9 mouse cellular contexts compared by ENCODE assay signal in genomic region chr9:67140319-67140887, GRCm38 (mm10).
DNase-seq lines count a peak whose midpoint lies in the region; ATAC-seq and TF ChIP-seq lines count a peak whose summit lies in the region.
"Had no signal": no experiment of that assay in that cellular context is flagged by ENCODE, and none has a peak within 500 bp of the region (broad histone marks: within the 10 kb centered on the region; RNA-seq: fewer than 3 reads in every experiment).

No protein-coding gene starts in this region.

- no peak for TF ChIP-seq EP300 in liver, postnatal 0 days (IDR thresholded peaks at IDR 0.05; ENCODE audit: low read depth)

- H3K9me3 ChIP-seq in liver, postnatal 0 days (ENCODE audit: low read length) = no peaks in the 10 kb centered on the region
- H3K9me3 ChIP-seq: hindbrain, embryonic 15.5 days had no signal

- TF ChIP-seq CTCF in liver, postnatal 0 days (IDR thresholded peaks at IDR 0.05; ENCODE audit: low read depth) = no peak

- no peak overlapping the region for H3K9ac ChIP-seq in liver, postnatal 0 days (replicated peaks)
- H3K9ac ChIP-seq: hindbrain, embryonic 15.5 days had no signal

- intact Hi-C loops in left cerebral cortex, postnatal 25 days (cut with DNase I) = no loop called here

- no peaks in the 10 kb centered on the region for H3K36me3 ChIP-seq in liver, postnatal 0 days (replicated peaks; ENCODE audit: insufficient read depth, low read length)
- H3K36me3 ChIP-seq: hindbrain, embryonic 15.5 days had no signal

- H3K4me1 ChIP-seq in liver, postnatal 0 days (ENCODE audit: insufficient read depth) = peaks cover 3% of the 10 kb centered on the region; the same call in 1 of the 2 replicates

- 67% methylated on average over 7 of the region's 7 CpGs for WGBS in liver, postnatal 0 days (ENCODE audit: insufficient replicate concordance)

- DNase-seq in left cerebral cortex, adult 18-20 months (ENCODE audit: low spot score in 2 of 2) = peak; percentile 36 to 40
- no peak for DNase-seq in left cerebral cortex, adult 11 months (ENCODE audit: low spot score)
- peak; percentile 87 for DNase-seq in adrenal gland, adult 2 months
- peak; percentile 33 to 67 for DNase-seq in frontal cortex, adult 2 months (ENCODE audit: extremely low spot score in 1 of 2, low spot score in 1 of 2)
- peak; percentile 35 to 72 for DNase-seq in left cerebral cortex, postnatal 25 days (ENCODE audit: low spot score in 2 of 2)
- no peak for DNase-seq in thymus, postnatal 36 days
- no peak for DNase-seq in T-cell, adult 2 months (ENCODE audit: low spot score)
- DNase-seq in liver, postnatal 0 days = no peak

- no peaks in the 10 kb centered on the region for H3K27me3 ChIP-seq in liver, postnatal 0 days (ENCODE audit: insufficient read depth, low read length)
- H3K27me3 ChIP-seq: hindbrain, embryonic 15.5 days had no signal

- no peak overlapping the region for H3K4me2 ChIP-seq in liver, postnatal 0 days (ENCODE audit: low read depth, low read length)
- H3K4me2 ChIP-seq: hindbrain, embryonic 15.5 days had no signal

- no peak for ATAC-seq in liver, postnatal 0 days

- H3K27ac ChIP-seq in liver, postnatal 0 days (ENCODE audit: low read depth) = no peak overlapping the region
- H3K27ac ChIP-seq: hindbrain, embryonic 15.5 days had no signal

- no peak overlapping the region for H3K4me3 ChIP-seq in liver, postnatal 0 days (ENCODE audit: low read depth, low read length)
- H3K4me3 ChIP-seq: hindbrain, embryonic 15.5 days had no signal

Comparison
In these comparisons a context has a peak if more than half of its experiments do, and no peak if none do; other contexts are left out.
1. DNase-seq: peak in left cerebral cortex, adult 18-20 months (2 of 2), adrenal gland, adult 2 months (single experiment), frontal cortex, adult 2 months (2 of 2) and left cerebral cortex, postnatal 25 days (2 of 2); none in left cerebral cortex, adult 11 months (single experiment), thymus, postnatal 36 days (0 of 2), T-cell, adult 2 months (single experiment) and liver, postnatal 0 days (single experiment).